Mouse (Mus musculus): ENCODE measurements around the gene Asb2.

The Asb2 gene

DNA sequence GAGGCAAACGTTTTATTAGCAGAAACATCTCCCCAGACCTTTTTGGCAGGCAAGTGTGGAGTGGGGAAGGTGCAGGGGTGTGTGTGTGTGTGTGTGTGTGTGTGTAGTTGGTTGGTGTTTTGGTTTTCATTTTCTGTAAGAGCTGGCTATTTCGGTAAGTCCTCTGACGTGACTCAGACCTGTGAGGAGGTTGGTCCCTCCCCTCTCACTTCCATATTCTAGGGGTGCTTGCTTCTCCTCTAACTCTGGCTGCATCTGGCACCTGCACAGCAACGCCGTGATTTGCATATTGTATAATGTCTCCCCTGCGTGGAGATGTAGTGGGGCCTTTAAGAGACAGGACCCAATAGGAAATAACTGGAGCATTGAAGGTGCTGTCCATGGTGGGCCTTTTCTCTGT lies 82.8 kb downstream of the Asb2 start:
- DNase-seq (ENCODE audit: low read depth, low spot score) = no peak

DNA sequence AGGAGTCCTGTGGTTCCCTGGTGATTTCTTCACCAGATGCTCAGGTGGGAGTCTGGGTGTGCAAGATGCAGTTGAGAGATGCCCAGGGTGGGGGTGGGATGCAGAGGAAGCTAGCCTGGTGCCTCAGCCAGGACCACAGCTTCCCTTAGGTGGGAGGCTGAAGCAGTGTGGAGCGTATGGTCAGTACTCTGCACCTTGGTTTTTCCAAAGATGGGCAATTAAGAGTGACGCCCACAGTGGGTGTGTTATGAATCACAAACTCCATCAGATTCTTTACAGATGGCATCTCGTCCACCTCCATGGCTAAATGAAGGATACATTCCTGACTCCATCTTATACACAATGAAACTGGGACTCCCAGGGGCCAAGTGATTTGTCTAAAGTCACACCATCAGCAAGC lies 83.6 kb downstream of the Asb2 start:
- no peak for DNase-seq (ENCODE audit: low read depth, low spot score)
